Mouse (Mus musculus) CH12.LX (cell line): ENCODE results near the gene Slc4a11. TPM values are rescaled to one million over a fixed set of nuclear protein-coding genes. Genes with fewer than 3 reads are reported as not detected.

ENCODE experiments used
- DNase-seq: peaks from one replicate; pipeline ENCODE4 v3.0.0-alpha.2; 2013; ENCODE audit errors: extremely low read depth
- H3K27ac ChIP-seq: 2 replicates; pipeline ENCODE4 v1.5.1; 2012; ENCODE audit warnings: low read depth, mild to moderate bottlenecking, control low read depth, moderate library complexity; ENCODE audit not compliant: insufficient read depth
- H3K27me3 ChIP-seq: replicated peaks from 2 replicates; pipeline ENCODE3; 2012; ENCODE audit warnings: inconsistent platforms
- H3K36me3 ChIP-seq, 2 experiments: replicated peaks in 1 of 2; 2 replicates each; pipeline versions ENCODE3 to v1.6.1; 2012; ENCODE audit warnings: inconsistent platforms in 1 of 2, low read length in 1 of 2, mild to moderate bottlenecking in 1 of 2, mixed read lengths in 1 of 2, moderate library complexity in 1 of 2; ENCODE audit not compliant: control insufficient read depth in 1 of 2, insufficient read depth in 1 of 2
- H3K4me1 ChIP-seq, 2 experiments: 2 replicates each; pipeline ENCODE4 v1.6.1; 2012; ENCODE audit warnings: inconsistent platforms in 1 of 2, moderate library complexity in 1 of 2; ENCODE audit not compliant: insufficient read depth in 2 of 2, control insufficient read depth in 1 of 2
- H3K4me2 ChIP-seq: 2 replicates; pipeline ENCODE4 v1.6.1; 2012; ENCODE audit warnings: low read depth, mild to moderate bottlenecking, control low read depth; ENCODE audit not compliant: poor library complexity, insufficient read depth, severe bottlenecking
- H3K4me3 ChIP-seq, 3 experiments: fragments of 150-350 bp in 1 of 3; sonication (generic) in 1 of 3; replicated peaks in 1 of 3; 2 replicates each; pipeline versions ENCODE3 to v1.5.1; 2011 to 2012; ENCODE audit warnings: low read depth in 2 of 3, low read length in 2 of 3, mild to moderate bottlenecking in 2 of 3, moderate library complexity in 2 of 3, control low read depth in 1 of 3, improper control_type of control experiment in 1 of 3, inconsistent platforms in 1 of 3, mixed read lengths in 1 of 3; ENCODE audit not compliant: poor library complexity in 1 of 3
- H3K79me2 ChIP-seq: replicated peaks from 2 replicates; pipeline ENCODE4 v1.6.1; 2012; ENCODE audit warnings: mild to moderate bottlenecking, moderate library complexity; ENCODE audit not compliant: control insufficient read depth, poor library complexity, insufficient read depth, severe bottlenecking; ENCODE audit errors: extremely low read depth
- H3K9ac ChIP-seq: 2 replicates; pipeline ENCODE4 v1.6.1; 2012; ENCODE audit warnings: low read depth, mild to moderate bottlenecking, control low read depth, moderate library complexity; ENCODE audit not compliant: insufficient read depth
- H3K9me3 ChIP-seq: replicated peaks from 2 replicates; pipeline ENCODE3; 2012; ENCODE audit warnings: low read length, inconsistent platforms, mixed read lengths
- BHLHE40 ChIP-seq: IDR thresholded peaks from 2 replicates; pipeline ENCODE4 v1.6.1; 2011; ENCODE audit warnings: mild to moderate bottlenecking, low read depth, low read length, improper control_type of control experiment
- CHD1 ChIP-seq: IDR thresholded peaks from 2 replicates; pipeline ENCODE4 v1.6.1; 2012; ENCODE audit warnings: low read depth, low read length, improper control_type of control experiment, inconsistent platforms
- EP300 ChIP-seq: IDR thresholded peaks from 2 replicates; pipeline ENCODE4 v1.6.1; 2011; ENCODE audit warnings: low read length, improper control_type of control experiment
- GABPA ChIP-seq: IDR thresholded peaks from 2 replicates; pipeline ENCODE4 v1.6.1; 2012; ENCODE audit warnings: low read depth, low read length, improper control_type of control experiment, inconsistent platforms; ENCODE audit not compliant: insufficient replicate concordance
- MAFK ChIP-seq: IDR thresholded peaks from 2 replicates; pipeline ENCODE4 v1.6.1; 2011; ENCODE audit warnings: low read length, improper control_type of control experiment; ENCODE audit not compliant: insufficient replicate concordance
- MAX ChIP-seq: IDR thresholded peaks from 2 replicates; pipeline ENCODE4 v1.6.1; 2011; ENCODE audit warnings: low read length, improper control_type of control experiment
- MAZ ChIP-seq: IDR thresholded peaks from 2 replicates; pipeline ENCODE4 v1.6.1; 2012; ENCODE audit warnings: low read depth, mild to moderate bottlenecking, inconsistent platforms, low read length, improper control_type of control experiment, moderate library complexity
- NELFE ChIP-seq: IDR thresholded peaks from 2 replicates; pipeline ENCODE4 v1.6.1; 2011; ENCODE audit warnings: low read depth, low read length, improper control_type of control experiment
- PAX5 ChIP-seq: IDR thresholded peaks from 2 replicates; pipeline ENCODE4 v1.6.1; 2012; ENCODE audit warnings: low read length, inconsistent platforms, mixed read lengths
- POLR2A ChIP-seq: IDR thresholded peaks from 2 replicates; pipeline ENCODE4 v1.6.1; 2011; ENCODE audit warnings: low read depth, mild to moderate bottlenecking, improper control_type of control experiment, low read length
- RAD21 ChIP-seq: IDR thresholded peaks from 2 replicates; pipeline ENCODE4 v1.6.1; 2011; ENCODE audit warnings: low read depth, mild to moderate bottlenecking, low read length, improper control_type of control experiment, moderate library complexity
- SMC3 ChIP-seq: IDR thresholded peaks from 2 replicates; pipeline ENCODE4 v1.6.1; 2011; ENCODE audit warnings: low read depth, low read length, improper control_type of control experiment
- TBP ChIP-seq: conservative IDR thresholded peaks from 2 replicates; pipeline ENCODE4 v1.6.1; 2011; ENCODE audit warnings: low read depth, low read length, improper control_type of control experiment
- TCF12 ChIP-seq: IDR thresholded peaks from 2 replicates; pipeline ENCODE4 v1.6.1; 2014; ENCODE audit warnings: low read depth, mild to moderate bottlenecking, inconsistent platforms, low read length, improper control_type of control experiment
- USF2 ChIP-seq: conservative IDR thresholded peaks from 2 replicates; pipeline ENCODE4 v1.6.1; 2011; ENCODE audit warnings: low read depth, low read length, improper control_type of control experiment
- ZKSCAN1 ChIP-seq: IDR thresholded peaks from 2 replicates; pipeline ENCODE4 v1.6.1; 2012; ENCODE audit warnings: low read depth, inconsistent platforms, low read length, improper control_type of control experiment, borderline replicate concordance
- ZNF384 ChIP-seq: IDR thresholded peaks from 2 replicates; pipeline ENCODE4 v1.6.1; 2012; ENCODE audit warnings: low read depth, low read length, improper control_type of control experiment, inconsistent platforms
- dilution Hi-C: fragments of 300-500 bp; cut with MboI; formaldehyde crosslinking; loops from 2 replicates; pipeline ENCODE4 v1.14.3; 2020; ENCODE audit warnings: low sequenced_read_pairs; ENCODE audit not compliant: extremely low pct_unique_long_range_greater_than_20kb, extremely low pct_ligation_motif_present
- in situ Hi-C: fragments of 300-500 bp; cut with MboI; formaldehyde crosslinking; loops from 3 replicates; pipeline ENCODE4 v1.14.3; 2019; ENCODE audit warnings: low sequenced_read_pairs, low pct_ligation_motif_present, low pct_unique_long_range_greater_than_20kb, mixed read lengths
- polyA plus RNA-seq: library from polyadenylated mRNA; unstranded; fragments of >175 nt; gene quantifications from 2 replicates; pipeline ENCODE4 v1.2.1, GENCODE M21; 2012; ENCODE audit warnings: low read depth; ENCODE audit not compliant: insufficient read length
- total RNA-seq, 2 experiments: library from RNA; depleted of rRNA; stranded (reverse); fragments of 300-350 nt in 1 of 2; fragments of >200 nt in 1 of 2; gene quantifications; 2 replicates each; pipeline ENCODE4 v1.2.3; 2012 to 2014

Gene Slc4a11
- total and polyA plus RNA-seq, 3 experiments = 0.21 to 0.30 (median 0.27) TPM

DNA sequence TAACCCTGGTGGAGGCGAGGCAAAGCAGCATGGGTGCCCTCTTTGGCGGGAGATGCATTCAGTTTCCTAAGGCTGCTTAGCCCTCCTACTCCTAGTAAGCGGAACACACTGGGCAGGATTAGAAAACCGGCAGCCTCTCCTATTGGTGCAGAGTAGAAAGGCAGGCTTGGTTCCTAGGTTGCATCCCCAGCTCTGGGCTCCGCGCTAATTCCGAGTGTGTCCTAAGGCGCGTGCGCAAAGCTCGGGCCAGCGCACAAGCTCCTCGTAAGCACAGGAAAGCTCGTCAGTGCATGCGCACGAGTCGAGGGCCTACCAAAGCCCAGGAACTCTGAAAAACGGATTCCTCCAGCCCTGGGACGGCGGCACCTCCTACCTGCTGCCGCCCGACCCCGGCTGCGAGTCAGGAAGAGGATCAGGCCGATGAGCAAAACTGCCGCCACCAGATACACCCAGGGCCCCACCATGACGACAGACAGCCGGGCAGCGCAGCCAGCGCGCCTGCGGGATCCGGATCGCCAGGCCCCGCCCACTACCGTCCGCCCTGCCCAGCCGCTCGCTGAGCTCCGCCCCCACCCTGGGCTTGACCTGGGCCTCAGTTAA is 33.1 kb downstream of the Slc4a11 start, which contains the start of gene Ddrgk1 (continued):
- TF ChIP-seq GABPA (no peak), PAX5 (no peak), USF2 (no peak), BHLHE40 (no peak; the same call in 1 of the 2 replicates)
- TF ChIP-seq, all 38 proteins: peak for 13

DNA sequence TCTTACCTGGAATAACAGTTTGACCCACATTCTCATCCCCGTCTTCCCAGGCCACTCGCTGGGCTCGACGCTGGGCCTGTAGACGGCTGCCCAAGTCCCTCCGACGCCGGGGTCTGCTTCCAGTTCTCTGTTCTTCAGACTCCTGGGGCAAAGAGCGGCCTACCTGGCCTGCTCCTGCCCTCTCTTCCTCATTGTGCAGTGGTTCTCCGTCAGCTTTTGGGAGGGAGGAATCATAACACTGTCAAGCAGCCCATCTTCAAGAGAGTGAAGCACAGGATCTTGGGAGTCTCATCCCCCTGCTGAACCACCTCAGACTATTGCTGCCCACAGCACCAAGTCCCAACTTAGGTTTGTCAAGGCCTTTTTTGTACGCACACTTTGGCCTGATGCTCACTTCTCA is 34.0 kb downstream of the Slc4a11 start:
- H3K27ac ChIP-seq = no peak overlapping the region
- no peak for DNase-seq
- peaks cover 11% of the 10 kb centered on the region for H3K79me2 ChIP-seq
- TF ChIP-seq USF2 (no peak), TCF12 (no peak), SMC3 (no peak), CHD1 (no peak), EP300 (no peak), POLR2A (no peak), TBP (no peak), NELFE (no peak; the same call in 1 of the 2 replicates), ZKSCAN1 (no peak), MAFK (no peak), ZNF384 (no peak), MAX (no peak), MAZ (no peak)
- TF ChIP-seq, all 38 proteins: peak for 0
- no peaks in the 10 kb centered on the region for H3K27me3 ChIP-seq
- H3K36me3 ChIP-seq = peaks cover 24 to 41% of the 10 kb centered on the region in 2 experiments
- peak overlapping the region; percentile 88 for H3K4me2 ChIP-seq
- no peaks in the 10 kb centered on the region for H3K9me3 ChIP-seq
- dilution Hi-C loops = no loop called here
- H3K4me1 ChIP-seq = peaks cover 3 to 38% of the 10 kb centered on the region in 2 experiments; a peak in 3 of 4 replicates
- in situ Hi-C loops = no loop called here
- H3K9ac ChIP-seq = peak overlapping the region; percentile 78
- peak overlapping the region; percentile 66 to 69 (median 68) for H3K4me3 ChIP-seq

DNA sequence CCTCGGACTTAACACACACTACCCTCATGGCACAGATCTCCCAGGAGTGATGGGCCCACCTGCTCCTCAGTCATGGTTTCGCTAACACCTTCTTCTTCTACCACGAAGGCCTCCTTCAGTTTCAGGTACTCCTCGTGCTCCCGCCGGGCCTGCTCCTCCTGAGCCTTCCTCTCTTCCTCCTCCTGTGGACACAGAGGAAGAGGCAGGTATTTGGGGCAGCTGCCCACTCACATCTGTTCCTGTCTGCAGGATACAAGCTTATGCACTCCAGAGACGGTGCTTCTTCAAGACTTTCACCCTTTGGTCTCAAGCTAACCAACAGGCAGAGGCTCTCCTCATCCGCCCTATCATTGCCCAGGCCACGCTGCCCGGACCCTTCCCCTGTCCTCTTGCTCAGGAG is 38.8 kb downstream of the Slc4a11 start:
- H3K27me3 ChIP-seq = no peaks in the 10 kb centered on the region
- no peak for DNase-seq
- H3K4me2 ChIP-seq = no peak overlapping the region
- peaks cover 63 to 88% of the 10 kb centered on the region in 2 experiments for H3K36me3 ChIP-seq
- dilution Hi-C loops = no loop called here
- no peak overlapping the region for H3K4me3 ChIP-seq
- TF ChIP-seq RAD21 = no peak
- TF ChIP-seq, all 38 proteins: peak for 0
- H3K9ac ChIP-seq = no peak overlapping the region
- in situ Hi-C loops = no loop called here
- no peaks in the 10 kb centered on the region for H3K9me3 ChIP-seq
- no peak overlapping the region for H3K27ac ChIP-seq
- H3K79me2 ChIP-seq = peaks cover 4% of the 10 kb centered on the region
- peaks cover 3 to 23% of the 10 kb centered on the region in 2 experiments; a peak in 3 of 4 replicates for H3K4me1 ChIP-seq
